Mouse (Mus musculus) fibroblast of lung, adult 2 months (primary cell): Measurements from ENCODE around the gene Ptges2.
A peak's percentile ranks its signal among the peaks of the same experiment; 100 is the strongest.

ENCODE experiments used
- DNase-seq: peaks from one replicate; pipeline ENCODE4 v3.0.0-alpha.2; 2011; ENCODE audit warnings: low read depth

Gene Ptges2

GRCm38 (mm10) chr2:32415801-32416200, 20.1 kb downstream of the Ptges2 start:
- no peak for DNase-seq

GRCm38 (mm10) chr2:32416556-32416955, 20.9 kb downstream of the Ptges2 start:
- DNase-seq: no peak

- DNase-seq: no peak
Observed at GRCm38 (mm10) chr2:32417486-32417885, 21.8 kb downstream of the Ptges2 start.

- no peak for DNase-seq
Observed at GRCm38 (mm10) chr2:32418430-32419151, 22.9 kb downstream of the Ptges2 start.

- DNase-seq: peak; percentile 82
Observed at GRCm38 (mm10) chr2:32419359-32419758, 23.7 kb downstream of the Ptges2 start.

- no peak for DNase-seq
Observed at GRCm38 (mm10) chr2:32420066-32420608, 24.4 kb downstream of the Ptges2 start.

GRCm38 (mm10) chr2:32420647-32421046, 25.0 kb downstream of the Ptges2 start:
- no peak for DNase-seq

GRCm38 (mm10) chr2:32421851-32422251, 26.2 kb downstream of the Ptges2 start:
- no peak for DNase-seq

GRCm38 (mm10) chr2:32423481-32424331, 28.0 kb downstream of the Ptges2 start:
- DNase-seq: no peak

GRCm38 (mm10) chr2:32424796-32425195, 29.1 kb downstream of the Ptges2 start:
- no peak for DNase-seq

GRCm38 (mm10) chr2:32425568-32425967, 29.9 kb downstream of the Ptges2 start:
- DNase-seq: no peak

GRCm38 (mm10) chr2:32426141-32426540, 30.4 kb downstream of the Ptges2 start:
- DNase-seq: no peak

- no peak for DNase-seq
Observed at GRCm38 (mm10) chr2:32427720-32428119, 32.0 kb downstream of the Ptges2 start.

GRCm38 (mm10) chr2:32428262-32428722, 32.6 kb downstream of the Ptges2 start:
- DNase-seq: no peak

GRCm38 (mm10) chr2:32429215-32429891, 33.7 kb downstream of the Ptges2 start:
- no peak for DNase-seq

- DNase-seq: peak; percentile 79
Observed at GRCm38 (mm10) chr2:32430701-32431676, 35.3 kb downstream of the Ptges2 start.

- peak; percentile 83 for DNase-seq
Observed at GRCm38 (mm10) chr2:32436686-32437372, 41.1 kb downstream of the Ptges2 start.

- no peak for DNase-seq
Observed at GRCm38 (mm10) chr2:32437612-32438166, 42.0 kb downstream of the Ptges2 start.

GRCm38 (mm10) chr2:32438733-32439132, 43.0 kb downstream of the Ptges2 start:
- DNase-seq: no peak

GRCm38 (mm10) chr2:32439177-32439576, 43.5 kb downstream of the Ptges2 start:
- DNase-seq: no peak
